Mouse (Mus musculus) testis, adult 2 months (tissue): ENCODE results near the gene Slc25a35. TPM values are rescaled to one million over a fixed set of nuclear protein-coding genes. Genes with fewer than 3 reads are reported as not detected.
"Not testable (repeated sequence)": the region's sequence is repeated elsewhere in the genome, so short reads cannot be mapped to it uniquely, and the experiment has no call there.

Experiments used
- H3K27ac ChIP-seq: fragments of 200-500 bp; 2 replicates; pipeline ENCODE4 v1.5.1; 2012; ENCODE audit warnings: low read depth, low read length; ENCODE audit not compliant: control insufficient read depth, insufficient read depth
- H3K27me3 ChIP-seq: fragments of 200-500 bp; 2 replicates; pipeline ENCODE4 v1.6.1; 2012; ENCODE audit warnings: mild to moderate bottlenecking, low read length, moderate library complexity; ENCODE audit not compliant: control insufficient read depth, insufficient read depth
- H3K36me3 ChIP-seq: fragments of 200-500 bp; 2 replicates; pipeline ENCODE4 v1.6.1; 2012; ENCODE audit warnings: mild to moderate bottlenecking, low read length; ENCODE audit not compliant: control insufficient read depth, insufficient read depth
- H3K4me1 ChIP-seq: fragments of 200-500 bp; 2 replicates; pipeline ENCODE4 v1.6.1; 2012; ENCODE audit warnings: low read length; ENCODE audit not compliant: control insufficient read depth, insufficient read depth
- H3K4me3 ChIP-seq: fragments of 200-500 bp; 2 replicates; pipeline ENCODE4 v1.5.1; 2012; ENCODE audit warnings: low read depth, mild to moderate bottlenecking, low read length, moderate library complexity, mixed read lengths; ENCODE audit not compliant: control insufficient read depth
- CTCF ChIP-seq: fragments of 200-500 bp; IDR thresholded peaks from 2 replicates; pipeline ENCODE4 v1.5.1; 2012; ENCODE audit warnings: low read depth, mild to moderate bottlenecking, inconsistent platforms, low read length, moderate library complexity; ENCODE audit not compliant: control insufficient read depth, insufficient read depth, insufficient replicate concordance
- POLR2A ChIP-seq: fragments of 200-500 bp; IDR thresholded peaks from 2 replicates; pipeline ENCODE4 v1.6.1; 2012; ENCODE audit warnings: low read depth, mild to moderate bottlenecking, inconsistent platforms, low read length, moderate library complexity; ENCODE audit not compliant: control insufficient read depth
- polyA plus RNA-seq: library from polyadenylated mRNA; depleted of rRNA; stranded (reverse); fragments of >200 nt; gene quantifications from 2 replicates; pipeline ENCODE4 v1.2.3, GENCODE M21; 2012

Slc25a35 gene
- polyA plus RNA-seq, 1 experiment, result 56.4 TPM

GRCm38 (mm10) chr11:68953903-68954302 is 14.0 kb upstream of the Slc25a35 start:
- Histone ChIP-seq H3K27me3 (no peaks in the 10 kb centered on the region), H3K4me3 (no peak overlapping the region), H3K4me1 (peaks cover 11% of the 10 kb centered on the region), H3K36me3 (no peaks in the 10 kb centered on the region), H3K27ac (no peak overlapping the region)
- TF ChIP-seq CTCF (no peak), POLR2A (no peak)

GRCm38 (mm10) chr11:68954408-68954807 is 13.5 kb upstream of the Slc25a35 start:
- Histone ChIP-seq H3K36me3 (no peaks in the 10 kb centered on the region), H3K4me3 (peak overlapping the region; percentile 8), H3K4me1 (peaks cover 11% of the 10 kb centered on the region), H3K27ac (no peak overlapping the region), H3K27me3 (no peaks in the 10 kb centered on the region)
- no peak for TF ChIP-seq CTCF
- no peak for TF ChIP-seq POLR2A

GRCm38 (mm10) chr11:68955473-68955872 is 12.5 kb upstream of the Slc25a35 start:
- Histone ChIP-seq H3K27ac (no peak overlapping the region; the same call in 1 of the 2 replicates), H3K4me1 (peaks cover 8% of the 10 kb centered on the region), H3K4me3 (no peak overlapping the region), H3K36me3 (no peaks in the 10 kb centered on the region), H3K27me3 (no peaks in the 10 kb centered on the region)
- TF ChIP-seq POLR2A (no peak), CTCF (no peak)

- H3K27me3 ChIP-seq, result no peaks in the 10 kb centered on the region
- no peaks in the 10 kb centered on the region for H3K36me3 ChIP-seq
- H3K27ac ChIP-seq, result no peak overlapping the region
- peaks cover 8% of the 10 kb centered on the region for H3K4me1 ChIP-seq
- TF ChIP-seq POLR2A (no peak), CTCF (no peak)
- no peak overlapping the region for H3K4me3 ChIP-seq
Observed at GRCm38 (mm10) chr11:68956107-68956506, 11.8 kb upstream of the Slc25a35 start.

GRCm38 (mm10) chr11:68956697-68957096 is 11.2 kb upstream of the Slc25a35 start:
- peaks cover 8% of the 10 kb centered on the region for H3K4me1 ChIP-seq
- no peak overlapping the region for H3K27ac ChIP-seq
- H3K4me3 ChIP-seq, result no peak overlapping the region
- TF ChIP-seq POLR2A (no peak), CTCF (no peak)
- no peaks in the 10 kb centered on the region for H3K36me3 ChIP-seq
- H3K27me3 ChIP-seq, result no peaks in the 10 kb centered on the region

- no peak within 1 kb of the TSS for H3K4me3 ChIP-seq
- H3K27me3 ChIP-seq, result no peaks in the 10 kb centered on the region
- H3K4me1 ChIP-seq, result peaks cover 8% of the 10 kb centered on the region
- no peaks in the 10 kb centered on the region for H3K36me3 ChIP-seq
- H3K27ac ChIP-seq, result no peak within 1 kb of the TSS
- TF ChIP-seq CTCF (no peak), POLR2A (no peak)
Observed at GRCm38 (mm10) chr11:68957308-68957707, 10.6 kb upstream of the Slc25a35 start, which contains the start of gene Arhgef15. Arhgef15 (minus strand) TSS chr11:68957480.

GRCm38 (mm10) chr11:68957971-68958370 is 10.0 kb upstream of the Slc25a35 start:
- TF ChIP-seq POLR2A (no peak), CTCF (no peak)
- Histone ChIP-seq H3K27ac (no peak overlapping the region), H3K4me1 (peaks cover 8% of the 10 kb centered on the region), H3K36me3 (no peaks in the 10 kb centered on the region), H3K4me3 (no peak overlapping the region), H3K27me3 (no peaks in the 10 kb centered on the region)

GRCm38 (mm10) chr11:68961596-68961995 is 6.3 kb upstream of the Slc25a35 start:
- H3K4me1 ChIP-seq, result no peaks in the 10 kb centered on the region; the same call in 1 of the 2 replicates
- H3K36me3 ChIP-seq, result no peaks in the 10 kb centered on the region
- no peaks in the 10 kb centered on the region for H3K27me3 ChIP-seq
- H3K27ac ChIP-seq, result no peak overlapping the region
- H3K4me3 ChIP-seq, result no peak overlapping the region
- TF ChIP-seq POLR2A (no peak), CTCF (no peak)

- H3K36me3 ChIP-seq, result not testable (repeated sequence)
Observed at GRCm38 (mm10) chr11:68962159-68962558, 5.8 kb upstream of the Slc25a35 start.

More at GRCm38 (mm10) chr11:68962159-68962558, 5.8 kb upstream of the Slc25a35 start:
- not testable (repeated sequence) for H3K27me3 ChIP-seq, H3K4me1 ChIP-seq, H3K4me3 ChIP-seq, H3K27ac ChIP-seq
